Mouse (Mus musculus) cerebellum, postnatal 36 days (tissue): ENCODE measurements around the gene Car11.

Experiments
- DNase-seq, 2 experiments: peaks; one replicate each; pipeline ENCODE4 v3.0.0; 2021 to 2022; ENCODE audit warnings: mixed read lengths in 2 of 2

Gene Car11

DNA sequence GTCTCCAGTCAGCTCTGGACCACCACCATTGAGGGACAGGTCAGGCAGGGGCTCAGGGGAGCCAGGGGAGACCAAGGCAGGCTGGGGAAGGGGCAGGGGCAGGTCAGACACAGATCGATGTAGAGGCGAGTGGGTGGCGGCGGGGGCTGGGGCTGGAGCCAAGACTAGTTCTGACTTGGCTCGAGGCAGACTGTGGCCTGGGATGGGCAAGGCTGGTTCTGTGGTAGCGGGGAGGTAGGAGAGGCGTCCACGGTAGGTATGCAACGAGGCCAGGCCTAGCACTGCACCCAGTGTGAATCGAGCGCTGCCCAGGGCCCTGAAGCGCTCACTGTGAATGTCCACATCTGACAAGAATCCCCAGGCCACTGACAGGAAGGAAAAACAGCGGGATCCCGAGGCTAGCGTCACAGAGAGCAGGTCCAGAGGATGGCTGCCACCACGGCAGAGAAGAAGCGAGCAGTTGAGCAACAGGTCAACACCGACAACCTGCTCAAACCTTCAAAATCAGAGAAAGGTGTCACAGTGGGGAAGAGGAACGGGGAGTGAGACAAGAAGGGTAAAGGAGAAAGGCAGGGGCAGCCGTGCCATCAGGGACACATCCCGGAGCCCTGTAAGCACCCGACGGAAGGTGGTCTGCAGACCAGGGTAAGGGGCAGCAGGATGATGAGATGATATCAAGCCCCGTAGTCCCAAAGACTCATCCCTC is 11.8 kb downstream of the Car11 start:
- DNase-seq = peak; percentile 20 to 22

DNA sequence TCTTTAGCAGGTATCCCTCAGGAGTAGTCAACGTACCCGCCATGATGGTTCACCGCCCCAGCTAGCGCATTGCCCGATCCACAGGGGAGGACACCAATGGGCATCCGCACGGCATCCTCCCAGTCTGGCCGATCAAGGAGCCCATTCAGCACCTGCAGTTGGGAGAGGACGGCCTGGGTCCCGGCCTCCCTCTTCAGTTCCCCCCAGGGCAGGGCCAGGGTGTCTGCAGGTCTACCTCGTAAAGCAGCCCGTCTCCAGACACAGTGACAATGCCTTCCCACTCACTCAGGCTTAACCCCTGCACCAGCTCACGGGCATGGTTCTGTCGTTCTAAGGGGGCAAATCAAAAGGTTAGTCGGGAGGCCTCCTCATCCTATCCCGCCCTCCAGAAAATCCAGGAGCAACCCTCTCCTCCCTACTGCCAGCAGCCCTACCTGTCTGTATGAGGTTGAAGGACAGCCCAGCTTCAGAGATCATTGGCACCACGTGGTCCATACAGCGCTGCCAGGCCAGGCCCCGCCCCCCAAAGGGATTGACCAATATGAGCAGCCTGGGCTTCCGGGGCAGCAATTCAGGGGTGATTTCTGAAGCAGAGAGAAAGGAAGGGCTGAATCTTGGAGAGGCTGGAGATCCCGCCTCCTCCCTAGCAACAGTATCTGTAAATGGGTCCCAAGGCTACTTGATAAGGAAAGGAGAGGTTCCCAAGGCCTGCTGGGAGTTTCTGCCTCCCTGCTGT is 12.5 kb downstream of the Car11 start:
- peak; percentile 22 to 44 for DNase-seq

DNA sequence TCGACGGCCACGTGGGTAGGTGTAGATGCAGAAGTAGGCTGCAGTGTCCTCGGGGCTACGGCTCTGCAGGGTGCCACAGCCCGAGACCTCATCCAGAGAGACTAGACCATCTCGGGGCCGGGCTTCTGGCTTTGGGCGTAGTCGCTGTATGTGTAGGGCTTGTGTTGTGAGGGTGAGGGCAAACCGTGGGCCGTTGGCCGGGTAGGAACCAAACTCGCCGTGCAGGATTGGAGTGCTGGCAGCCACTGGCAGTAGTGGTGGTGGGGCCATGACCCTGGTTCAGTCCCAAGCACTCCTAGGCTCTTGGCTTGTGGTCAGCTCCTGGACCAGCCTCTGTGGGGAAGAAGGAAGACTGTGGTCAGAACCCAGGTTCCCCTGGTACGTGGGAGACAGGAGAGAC is 13.8 kb downstream of the Car11 start:
- peak in 1 of 2 experiments; percentile 24 for DNase-seq

DNA sequence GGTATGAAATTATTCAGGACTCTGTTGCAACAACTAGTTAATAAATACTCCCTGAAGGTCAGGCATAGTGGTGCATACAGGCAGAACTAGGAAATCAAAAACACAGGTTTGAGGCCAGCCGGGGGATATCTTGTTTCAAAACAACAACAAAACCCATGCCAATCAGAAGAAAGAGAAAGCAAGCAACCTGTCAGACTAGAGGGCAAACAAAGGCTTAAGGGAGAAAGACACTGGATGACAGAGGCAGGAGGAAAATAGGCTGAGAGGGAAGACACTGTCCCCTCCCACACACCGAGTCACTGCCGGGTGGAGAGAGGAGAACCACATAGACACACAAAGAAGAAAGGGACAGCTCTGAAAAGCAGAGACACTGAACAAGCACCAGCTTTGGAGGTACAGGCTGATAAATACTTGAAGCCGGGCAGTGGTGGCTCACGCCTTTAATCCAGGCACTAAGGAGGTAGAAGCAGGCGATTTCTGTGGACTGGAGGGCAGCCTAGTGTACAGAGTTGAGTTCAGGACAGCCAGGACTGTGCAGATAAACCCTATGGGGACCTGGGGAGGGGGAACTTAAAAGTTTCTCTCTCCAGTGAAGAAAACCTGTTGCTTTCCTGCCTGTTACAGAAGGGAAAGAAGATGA is 14.4 kb downstream of the Car11 start:
- DNase-seq = no peak

DNA sequence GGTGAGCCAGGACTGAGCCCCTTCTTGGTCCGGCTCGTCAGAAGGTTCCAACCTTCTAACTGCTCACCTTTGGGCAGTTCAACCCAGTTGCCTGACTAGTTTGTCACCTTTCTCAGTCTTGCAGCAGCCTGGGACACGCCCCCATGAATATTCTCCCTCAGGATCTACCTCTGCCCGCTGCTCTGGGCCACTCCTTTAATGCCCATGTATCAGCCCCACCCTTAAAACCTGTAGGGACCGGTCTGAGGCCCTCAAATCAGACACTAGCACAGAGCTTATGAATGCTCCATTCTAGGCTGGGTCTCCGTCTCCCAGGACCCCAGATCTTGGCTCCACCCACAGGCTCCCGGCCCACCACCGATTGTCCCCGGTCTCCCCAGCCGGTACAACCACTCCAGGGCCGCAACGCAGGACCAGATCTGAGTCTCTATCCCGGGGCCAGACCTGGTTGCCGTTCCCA is 15.0 kb downstream of the Car11 start:
- DNase-seq = no peak

DNA sequence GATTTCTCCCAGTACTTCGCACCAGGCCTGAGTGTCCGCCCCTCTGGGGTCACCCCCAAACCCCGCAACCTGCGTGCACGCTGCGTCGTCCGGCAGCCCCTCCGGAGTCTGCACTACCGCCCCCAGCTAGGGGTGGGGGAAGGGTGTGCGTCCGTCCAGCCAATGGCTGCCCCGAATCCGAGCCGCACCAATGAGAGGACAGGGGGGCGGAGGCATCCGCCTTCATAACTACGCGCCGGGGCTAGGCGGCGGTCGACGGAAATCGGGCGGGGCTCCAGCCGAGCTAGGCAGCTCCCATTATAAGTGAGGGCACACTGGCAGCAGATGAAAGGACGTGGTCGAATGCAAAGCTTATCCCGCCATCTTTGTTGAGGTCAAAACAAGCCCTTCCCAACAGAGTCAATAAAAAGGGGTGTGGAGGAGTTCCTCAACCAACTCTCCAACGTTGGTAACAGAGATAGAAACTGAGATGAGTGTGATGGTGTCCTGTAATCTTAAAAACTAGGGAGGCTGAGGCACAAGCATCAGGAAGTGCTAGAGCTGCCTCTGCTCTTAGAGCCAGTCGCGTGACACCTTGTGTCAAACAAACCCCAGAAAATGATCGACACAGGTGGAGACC is 15.6 kb downstream of the Car11 start, which contains the start of gene Rpl18:
Gene Rpl18, plus strand, starts transcription at position 368 of the 619 bp plus-strand sequence.
- DNase-seq = peak; percentile 96 to 99

DNA sequence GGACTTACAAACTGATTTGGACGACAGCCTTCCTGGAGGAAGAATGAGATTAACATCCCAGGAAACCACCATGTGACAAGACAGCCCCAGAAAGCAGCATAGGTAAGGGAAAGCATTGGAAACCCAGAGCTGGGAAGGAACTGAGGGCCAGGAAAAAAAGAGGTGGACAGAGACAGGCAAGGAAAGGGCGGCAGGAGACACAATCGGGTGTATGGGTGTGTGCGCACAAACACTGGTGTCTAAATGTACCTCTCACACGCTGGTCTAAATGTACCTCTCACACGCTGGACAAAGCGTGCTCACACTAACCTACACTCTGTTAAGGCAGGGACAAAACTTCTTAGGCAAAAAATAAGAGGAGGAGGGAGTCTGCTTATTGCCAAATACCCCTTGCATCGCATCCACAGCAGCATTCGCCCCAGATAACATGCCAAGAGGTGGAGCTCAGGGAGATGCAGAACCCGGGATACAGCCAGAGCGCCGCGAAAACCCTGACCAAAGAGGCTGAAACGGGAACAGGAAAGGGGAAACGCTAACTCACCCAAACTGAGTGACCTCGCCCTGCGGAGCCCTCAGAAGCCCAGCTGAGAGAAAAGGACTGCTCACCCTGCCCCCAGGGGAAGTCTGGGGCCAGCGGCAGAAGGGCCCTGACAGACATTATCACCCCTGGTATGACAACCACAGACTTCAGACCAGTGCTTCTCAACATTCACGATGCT is 16.3 kb downstream of the Car11 start:
- no peak for DNase-seq

DNA sequence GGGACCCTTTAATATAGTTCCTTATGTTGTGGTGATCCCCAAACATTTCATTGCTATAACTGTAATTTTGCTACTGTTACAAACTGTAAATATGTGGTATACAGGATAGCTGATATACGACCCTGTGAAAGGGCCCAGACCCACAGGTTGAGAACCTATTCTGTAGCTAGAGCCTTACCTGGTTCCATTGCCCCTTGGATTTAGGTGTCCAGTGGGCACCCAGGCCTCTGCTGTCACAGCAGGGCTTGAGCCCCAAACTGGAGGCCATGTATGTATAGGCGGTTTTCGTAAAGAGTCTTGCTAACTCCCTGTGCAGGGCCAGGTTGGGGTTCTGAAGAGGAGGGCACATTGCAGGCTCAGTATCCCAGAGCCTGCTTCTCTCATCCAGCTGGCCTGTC is 16.8 kb downstream of the Car11 start:
- DNase-seq = no peak

DNA sequence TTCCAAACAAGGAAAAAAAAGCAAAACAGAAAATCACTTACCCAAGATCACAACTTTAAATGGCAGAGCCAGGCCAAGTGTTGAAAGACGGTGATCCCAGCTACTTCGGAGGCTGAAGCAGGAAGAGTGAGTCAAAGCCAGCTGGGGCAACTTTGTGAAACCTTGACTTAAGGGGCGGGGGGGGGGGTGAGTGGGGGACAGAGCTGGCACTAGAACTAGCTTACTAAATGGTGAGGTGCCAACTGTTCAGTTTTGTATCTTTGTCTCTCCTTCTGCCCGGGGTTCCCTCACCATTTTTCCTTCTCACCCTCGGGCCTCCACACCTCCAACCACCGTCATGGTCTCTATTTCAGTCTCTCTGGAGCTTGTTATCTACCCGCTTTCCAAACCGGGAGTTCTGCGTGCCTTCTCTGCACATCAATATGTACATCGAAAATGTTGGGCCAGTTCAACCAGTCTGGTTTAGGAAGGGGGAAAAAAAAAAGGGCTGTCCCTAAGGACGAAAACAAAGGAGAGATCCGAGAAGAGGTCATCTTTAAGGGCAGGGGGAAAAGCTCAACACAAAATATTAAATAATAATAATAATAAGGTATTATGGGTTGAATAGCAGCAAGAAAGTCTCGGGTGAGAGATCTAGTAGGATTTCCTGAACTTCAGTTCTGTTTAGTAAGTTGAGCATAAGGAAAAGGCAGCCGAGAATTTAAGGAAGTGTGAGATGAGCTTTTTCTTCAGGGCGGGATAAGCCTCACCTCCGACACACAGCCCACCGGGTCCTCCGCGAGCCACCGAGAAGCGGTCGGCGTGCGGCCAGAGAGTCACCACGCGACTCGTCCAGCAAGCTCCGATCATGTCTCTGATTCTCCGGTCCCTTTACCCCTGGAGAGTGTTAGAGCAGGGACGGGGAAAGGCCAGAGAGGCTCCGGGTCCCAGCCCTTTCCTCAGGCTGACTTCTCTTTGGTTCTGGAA is 17.6 kb downstream of the Car11 start:
- no peak for DNase-seq

DNA sequence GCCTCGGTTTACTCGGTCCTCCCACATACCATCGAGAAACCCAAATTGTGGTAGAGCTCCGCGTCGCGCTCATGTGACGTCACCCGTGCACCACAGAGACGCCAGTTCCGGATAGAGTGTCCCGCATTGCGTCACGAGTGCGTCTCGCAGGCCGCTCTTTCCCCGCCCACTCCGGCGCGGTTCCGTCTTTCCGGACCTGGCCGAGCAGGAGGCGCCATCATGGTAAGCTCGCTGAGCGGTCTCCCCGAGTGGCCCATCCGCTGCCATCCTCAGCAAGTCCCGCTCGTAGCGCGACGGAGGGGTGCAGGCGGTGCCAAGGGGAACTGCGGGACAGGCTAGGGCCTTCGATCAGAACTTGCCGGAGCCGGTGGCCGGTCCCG is 18.3 kb downstream of the Car11 start, which contains the start of gene Sphk2:
Gene Sphk2, minus strand, starts transcription at position 85 of the 380 bp plus-strand sequence.
- peak; percentile 98 to 99 for DNase-seq

DNA sequence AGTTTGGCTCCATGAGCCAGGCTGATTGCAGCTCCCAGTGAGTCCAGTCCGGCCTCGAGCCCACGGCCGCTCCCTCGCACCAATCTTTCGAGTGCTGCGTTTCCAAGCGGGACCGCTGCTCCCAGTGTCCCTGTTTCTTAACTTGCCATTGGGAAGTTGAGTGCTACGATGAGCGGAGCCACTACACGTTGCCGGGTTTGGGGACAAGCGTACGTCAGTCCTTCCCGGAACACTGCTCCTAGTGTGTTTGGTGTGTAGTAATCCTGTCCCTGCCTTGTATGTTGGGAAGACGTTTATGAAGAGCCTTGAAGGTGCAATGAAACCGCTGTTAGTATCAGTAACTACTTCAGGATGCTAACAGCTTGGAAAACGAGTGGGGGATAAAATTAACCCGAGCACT is 18.7 kb downstream of the Car11 start:
- no peak for DNase-seq

DNA sequence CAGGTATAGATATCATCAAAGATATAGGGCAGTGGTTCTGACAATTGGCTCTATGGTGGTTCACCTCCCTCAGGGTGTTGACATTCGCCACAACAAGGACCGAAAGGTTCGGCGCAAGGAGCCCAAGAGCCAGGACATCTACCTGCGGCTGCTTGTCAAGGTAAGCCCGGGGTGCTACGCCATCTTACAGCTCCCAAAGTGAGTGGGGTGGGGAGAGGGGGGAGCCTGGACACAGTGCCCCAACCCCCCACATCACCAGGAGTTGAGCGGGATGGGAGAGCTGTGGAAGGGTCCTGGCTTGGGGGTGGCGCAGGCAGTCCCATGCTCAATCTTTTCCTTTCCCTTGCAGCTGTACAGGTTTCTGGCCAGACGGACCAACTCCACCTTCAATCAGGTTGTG is 19.5 kb downstream of the Car11 start:
- no peak for DNase-seq

DNA sequence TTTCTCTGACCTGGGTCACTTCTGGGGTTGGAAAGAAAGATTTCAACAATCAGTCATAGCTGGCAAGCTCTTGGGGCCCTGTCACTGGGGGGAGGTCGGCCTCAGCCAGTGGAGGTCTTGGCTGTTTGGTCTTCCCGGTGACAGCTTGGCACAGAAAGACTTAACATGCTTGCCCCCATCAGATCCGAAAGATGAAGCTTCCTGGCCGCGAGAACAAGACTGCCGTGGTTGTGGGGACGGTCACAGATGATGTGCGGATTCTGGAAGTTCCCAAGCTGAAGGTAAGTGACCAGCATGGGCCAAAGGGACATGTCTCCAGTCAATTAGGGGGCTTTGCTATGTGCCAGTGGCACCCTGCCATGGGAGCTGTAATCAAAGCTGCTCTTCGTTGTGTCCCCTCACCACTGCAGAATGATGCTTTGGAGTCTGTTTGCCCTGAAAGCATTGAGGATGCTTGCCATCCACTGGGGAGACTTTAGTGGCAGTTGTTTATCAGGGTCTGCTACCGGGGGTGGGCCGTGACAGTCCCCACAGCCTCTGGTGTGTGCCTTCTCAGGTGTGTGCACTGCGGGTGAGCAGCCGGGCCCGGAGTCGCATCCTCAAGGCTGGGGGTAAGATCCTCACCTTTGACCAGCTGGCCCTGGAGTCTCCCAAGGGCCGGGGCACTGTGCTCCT is 20.2 kb downstream of the Car11 start:
- DNase-seq = no peak

DNA sequence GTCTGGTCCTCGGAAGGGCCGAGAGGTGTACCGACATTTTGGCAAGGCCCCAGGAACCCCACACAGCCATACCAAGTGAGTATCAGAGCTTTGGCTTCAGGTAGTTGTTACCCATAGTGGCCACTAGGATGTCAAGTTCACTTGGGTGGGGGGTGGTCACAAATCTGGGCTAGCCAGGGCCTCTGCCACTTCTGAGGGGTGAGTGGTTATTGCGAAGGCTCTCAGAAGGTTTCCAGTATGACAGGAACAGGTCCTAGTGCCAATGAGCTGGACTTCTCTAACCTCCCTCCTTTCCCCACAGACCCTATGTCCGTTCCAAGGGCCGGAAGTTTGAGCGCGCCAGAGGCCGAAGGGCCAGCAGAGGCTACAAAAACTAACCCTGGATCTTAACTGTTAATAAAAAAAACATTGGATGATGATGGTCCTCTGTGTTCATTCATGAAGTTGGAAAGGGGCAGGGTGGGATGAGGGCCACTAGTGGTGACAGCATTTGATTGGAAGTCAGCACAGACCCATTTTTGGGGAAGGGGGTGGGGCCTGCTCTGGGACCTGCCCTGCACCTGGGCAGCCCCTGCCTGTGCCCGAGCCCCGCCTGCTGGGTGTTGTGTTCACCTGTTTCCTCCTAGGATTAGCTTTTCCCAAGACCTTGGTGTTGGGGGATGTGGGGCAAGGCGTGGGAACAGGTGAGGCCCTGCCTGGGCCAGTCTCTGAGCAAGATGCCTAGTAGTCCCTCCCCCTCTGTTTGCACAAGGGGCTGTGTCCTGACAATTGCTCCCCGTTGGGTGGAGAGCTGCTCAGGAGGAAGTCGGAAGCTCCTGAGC is 21.0 kb downstream of the Car11 start, which contains the start of gene Fam83e:
Gene Fam83e, plus strand, starts transcription at position 800 of the 821 bp plus-strand sequence.
- no peak for DNase-seq

DNA sequence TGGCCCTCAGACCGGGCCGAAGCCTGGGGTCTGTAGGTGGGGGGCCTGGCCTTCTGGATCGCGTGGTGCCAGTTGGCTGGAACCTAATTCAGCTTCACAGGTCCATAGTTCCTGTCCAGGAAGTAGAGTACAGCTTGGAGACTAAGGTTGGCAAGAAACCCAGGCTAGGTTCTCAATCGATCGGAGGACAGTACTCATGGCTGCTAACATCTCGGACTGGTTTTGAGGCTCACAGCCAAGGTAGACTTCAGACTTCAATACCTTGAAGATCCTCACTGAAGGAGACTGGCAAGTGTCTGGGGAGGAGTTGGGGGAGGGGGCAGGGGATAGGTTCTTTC is 21.6 kb downstream of the Car11 start:
- no peak for DNase-seq

DNA sequence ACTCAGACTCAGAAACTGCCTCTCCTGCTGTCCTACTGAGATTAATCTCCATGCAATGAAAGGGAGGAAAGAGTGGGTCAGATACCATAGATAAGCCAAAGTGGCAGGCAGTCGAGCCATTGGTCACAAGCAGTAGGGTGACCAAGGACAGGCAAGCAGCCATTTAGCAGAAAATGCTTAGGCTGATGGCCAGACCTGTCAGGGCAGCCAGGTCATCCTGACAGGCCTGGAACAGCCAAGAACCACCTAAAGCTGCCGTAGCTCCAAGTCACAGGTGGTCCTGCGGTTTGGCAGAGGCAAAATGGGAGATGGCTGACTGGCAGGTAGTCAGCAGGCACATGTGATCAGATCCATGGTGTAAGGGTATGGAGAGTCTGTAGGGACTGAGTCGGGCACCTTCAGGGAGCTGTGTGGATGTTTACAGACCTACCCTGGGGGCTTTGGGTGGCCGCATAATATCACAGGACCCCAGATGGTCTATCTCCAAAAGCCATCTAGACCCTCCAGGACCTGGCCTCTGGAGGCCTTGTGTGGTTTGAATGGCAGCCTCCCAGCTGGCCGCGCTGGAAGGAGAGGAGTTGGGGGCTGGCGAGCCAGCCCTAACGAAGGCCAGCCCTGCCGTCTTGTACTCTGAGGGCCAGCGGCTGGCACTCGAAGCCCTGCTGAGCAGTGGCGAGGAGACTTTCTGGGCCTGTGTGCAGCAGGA is 22.2 kb downstream of the Car11 start:
- peak in 1 of 2 experiments; percentile 28 for DNase-seq

DNA sequence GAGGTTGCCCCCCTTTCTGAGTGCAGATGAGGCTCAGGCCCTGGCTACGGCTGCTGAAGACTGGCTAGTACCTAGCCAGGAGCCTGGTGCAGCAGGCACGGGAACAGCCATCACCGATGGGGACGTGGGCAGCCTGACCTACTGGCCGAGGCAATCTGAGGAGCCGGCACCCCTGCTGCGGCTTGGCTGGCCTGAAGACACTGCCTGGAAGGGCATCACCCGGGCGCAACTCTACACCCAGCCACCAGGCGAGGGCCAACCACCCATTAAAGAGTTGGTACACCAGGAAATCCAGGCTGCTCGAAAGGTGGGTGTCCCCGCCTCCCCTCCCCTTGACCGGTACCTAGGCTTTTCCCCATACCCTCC is 22.7 kb downstream of the Car11 start:
- peak; percentile 42 to 55 for DNase-seq

DNA sequence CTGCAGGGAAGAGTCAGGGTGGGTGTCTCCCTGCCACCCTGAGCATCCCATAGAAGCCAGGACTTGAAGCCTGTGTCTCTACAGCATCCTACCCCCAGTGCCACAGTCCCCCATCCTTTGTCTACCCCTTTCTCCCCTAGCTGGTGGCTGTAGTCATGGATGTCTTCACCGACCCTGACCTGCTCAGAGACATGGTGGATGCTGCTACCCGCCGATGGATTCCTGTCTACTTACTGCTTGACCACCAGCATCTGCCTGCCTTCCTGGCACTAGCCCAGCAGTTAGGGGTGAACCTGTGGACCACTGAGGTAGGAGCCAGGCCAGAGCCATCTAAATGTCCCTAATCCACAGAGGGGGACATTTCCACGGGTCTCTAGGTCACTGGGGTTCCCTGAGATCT is 23.7 kb downstream of the Car11 start:
- no peak for DNase-seq

DNA sequence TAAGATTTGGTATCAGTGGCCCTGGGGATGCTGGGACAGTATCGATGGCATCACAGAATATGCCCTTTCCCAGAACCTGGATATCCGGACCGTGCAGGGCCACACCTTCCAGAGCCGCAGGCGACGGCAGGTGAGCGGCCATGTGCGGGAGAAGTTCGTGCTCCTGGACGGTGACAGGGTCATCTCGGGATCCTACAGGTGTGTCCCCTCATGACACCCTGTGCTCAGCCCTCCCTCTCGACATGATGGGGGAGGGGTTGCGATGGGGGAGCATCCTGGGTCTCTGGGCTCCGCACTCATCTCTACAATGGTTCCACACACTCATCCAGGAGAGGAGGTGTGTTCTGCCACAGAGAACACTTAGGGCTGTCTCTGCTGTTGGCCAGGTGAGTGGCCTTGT is 24.1 kb downstream of the Car11 start:
- no peak for DNase-seq
